Mouse (Mus musculus): ENCODE measurements around the gene Myl4. TPM values are rescaled to one million over a fixed set of nuclear protein-coding genes. Genes with fewer than 3 reads are reported as not detected.

Myl4 gene
- total RNA-seq, 2 experiments from 2014 or later = 0.68 to 5.9 TPM

GRCm38 (mm10) chr11:104625453-104626402, 75.3 kb downstream of the Myl4 start:
- ATAC-seq (replicated peaks; ENCODE audit: low FRiP score, poor library complexity, severe bottlenecking) = no peak

DNA sequence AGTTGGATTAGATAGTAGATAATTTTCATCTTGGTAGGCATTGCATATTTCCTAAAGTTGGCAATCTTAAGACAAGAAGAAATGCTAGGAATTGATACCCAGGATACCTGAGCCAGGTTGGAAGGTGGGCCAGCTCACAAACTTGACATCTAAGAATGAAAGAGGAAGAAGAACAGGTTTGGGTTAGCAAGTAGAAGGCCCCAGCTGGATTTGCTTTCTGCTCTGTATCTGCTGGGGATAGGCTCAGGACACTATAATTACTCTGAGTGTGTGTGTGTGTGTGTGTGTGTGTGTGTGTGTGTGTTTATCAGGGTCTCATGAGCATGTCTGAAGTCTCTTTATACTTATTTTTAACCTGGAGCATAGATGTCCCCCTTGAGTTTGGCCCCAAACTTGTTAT, 76.2 kb downstream of the Myl4 start:
- ATAC-seq (replicated peaks; ENCODE audit: low FRiP score, poor library complexity, severe bottlenecking) = no peak

DNA sequence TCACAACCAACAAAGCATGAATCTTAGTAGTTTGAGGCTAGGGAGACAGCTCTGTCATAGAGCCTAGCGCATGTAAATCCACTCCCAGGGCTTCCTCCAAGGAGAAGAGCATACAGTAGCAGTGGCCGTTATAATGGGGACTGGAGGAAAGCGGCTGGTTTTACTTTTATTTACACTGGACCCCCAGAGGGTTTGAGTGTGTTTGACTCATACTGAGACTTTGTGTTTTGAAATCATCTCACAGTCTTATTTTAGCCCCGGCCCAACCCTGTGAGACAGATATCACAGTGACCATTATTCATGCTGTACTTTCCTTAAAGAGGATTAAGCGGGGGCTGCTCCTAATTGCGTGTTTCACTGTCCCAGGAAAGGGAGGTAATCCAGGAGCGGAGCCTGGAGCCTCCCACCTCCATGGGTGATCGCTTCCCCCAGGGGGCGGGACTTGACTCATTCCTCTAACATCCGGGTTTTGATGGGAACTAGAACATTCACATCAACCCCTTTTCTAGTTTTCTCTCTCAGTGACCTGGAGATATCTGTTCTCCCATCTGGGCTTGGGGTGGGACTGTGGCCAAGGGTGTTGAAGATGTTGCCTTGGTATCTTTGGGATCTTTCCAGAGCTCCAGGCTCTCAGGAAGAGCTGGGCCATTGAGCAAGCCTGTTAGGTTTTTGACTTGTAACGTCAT, 77.3 kb downstream of the Myl4 start:
- ATAC-seq (replicated peaks; ENCODE audit: low FRiP score, poor library complexity, severe bottlenecking) = no peak

GRCm38 (mm10) chr11:104628566-104628965, 78.1 kb downstream of the Myl4 start:
- no peak for ATAC-seq (replicated peaks; ENCODE audit: low FRiP score, poor library complexity, severe bottlenecking)

GRCm38 (mm10) chr11:104630185-104630835, 79.8 kb downstream of the Myl4 start:
- no peak for ATAC-seq (replicated peaks; ENCODE audit: low FRiP score, poor library complexity, severe bottlenecking)

DNA sequence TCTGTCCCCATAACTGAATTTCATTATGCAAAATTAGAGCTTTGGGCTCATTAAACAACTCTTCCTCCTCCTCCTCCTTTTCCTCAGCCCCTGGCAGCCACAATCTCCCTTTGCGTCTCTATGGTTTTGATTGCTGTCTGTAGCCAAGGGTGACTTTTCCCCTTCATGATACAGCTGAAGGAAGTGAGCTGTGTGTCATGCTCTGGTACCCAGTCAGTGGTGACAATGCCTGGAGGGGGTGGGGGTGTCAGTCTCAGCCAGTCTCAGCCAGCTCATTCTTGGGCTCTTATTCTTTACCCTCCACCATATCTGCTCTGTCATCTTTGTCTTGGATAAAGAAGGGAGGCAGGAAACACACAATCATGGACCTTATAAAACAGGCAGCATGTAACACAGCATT, 80.8 kb downstream of the Myl4 start:
- no peak for ATAC-seq (replicated peaks; ENCODE audit: low FRiP score, poor library complexity, severe bottlenecking)

DNA sequence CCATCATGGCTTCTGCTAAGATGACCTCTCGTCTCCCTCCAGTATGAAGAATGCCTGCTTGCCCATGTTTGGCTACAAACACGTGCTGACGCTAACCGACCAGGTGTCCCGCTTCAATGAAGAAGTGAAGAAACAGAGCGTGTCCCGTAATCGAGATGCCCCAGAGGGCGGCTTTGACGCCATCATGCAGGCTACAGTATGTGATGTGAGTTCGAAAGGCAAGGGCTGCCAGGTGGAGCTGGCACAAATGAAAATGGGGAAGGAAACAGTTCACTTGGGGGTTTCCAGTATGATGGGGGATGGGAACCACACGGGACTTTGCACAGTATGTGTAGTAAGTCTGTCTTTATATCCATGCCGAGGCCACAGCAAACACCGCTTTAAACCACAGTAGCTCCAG, 86.5 kb downstream of the Myl4 start:
- no peak for ATAC-seq (replicated peaks; ENCODE audit: low FRiP score, poor library complexity, severe bottlenecking)

DNA sequence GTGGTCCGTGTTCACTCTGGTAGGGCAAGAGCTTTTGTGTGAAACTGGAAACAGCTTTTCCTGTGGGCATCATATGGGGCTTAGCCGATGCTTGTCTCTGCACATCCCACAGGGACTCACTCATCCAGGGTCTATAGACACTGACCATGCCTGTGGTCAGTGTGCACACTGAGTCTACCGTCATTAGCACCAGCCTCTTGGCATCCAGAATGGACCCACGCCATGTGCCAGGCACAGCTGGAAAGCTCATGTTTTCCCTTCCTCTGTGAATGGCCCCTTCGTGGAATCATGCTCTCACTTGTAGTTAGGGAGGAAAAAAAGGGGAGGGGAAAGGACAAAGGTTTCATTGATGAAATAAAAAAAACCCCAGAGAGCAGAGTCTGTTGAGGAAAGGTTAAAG, 87.5 kb downstream of the Myl4 start:
- no peak for ATAC-seq (replicated peaks; ENCODE audit: low FRiP score, poor library complexity, severe bottlenecking)

DNA sequence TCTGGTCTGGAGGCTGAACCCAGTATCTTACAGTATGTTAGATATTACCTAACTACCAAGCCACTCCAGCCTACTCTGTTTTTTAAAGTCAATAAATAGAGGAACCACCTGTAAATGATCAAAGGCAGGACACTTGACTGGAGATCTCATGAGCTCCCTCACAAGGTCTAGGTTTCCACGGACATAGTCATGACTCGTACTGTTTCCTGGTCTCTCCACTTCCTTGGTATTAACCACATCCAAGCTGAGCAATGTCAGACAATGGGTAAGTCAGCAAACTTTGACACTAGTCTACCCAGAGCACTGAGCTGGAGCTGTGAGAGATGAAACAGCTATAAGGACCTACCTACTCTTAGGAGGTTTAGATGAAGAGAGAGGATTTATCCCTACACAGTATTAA, 88.4 kb downstream of the Myl4 start:
- no peak for ATAC-seq (replicated peaks; ENCODE audit: low FRiP score, poor library complexity, severe bottlenecking)

GRCm38 (mm10) chr11:104639634-104640033, 89.2 kb downstream of the Myl4 start:
- ATAC-seq (replicated peaks; ENCODE audit: low FRiP score, poor library complexity, severe bottlenecking) = no peak

DNA sequence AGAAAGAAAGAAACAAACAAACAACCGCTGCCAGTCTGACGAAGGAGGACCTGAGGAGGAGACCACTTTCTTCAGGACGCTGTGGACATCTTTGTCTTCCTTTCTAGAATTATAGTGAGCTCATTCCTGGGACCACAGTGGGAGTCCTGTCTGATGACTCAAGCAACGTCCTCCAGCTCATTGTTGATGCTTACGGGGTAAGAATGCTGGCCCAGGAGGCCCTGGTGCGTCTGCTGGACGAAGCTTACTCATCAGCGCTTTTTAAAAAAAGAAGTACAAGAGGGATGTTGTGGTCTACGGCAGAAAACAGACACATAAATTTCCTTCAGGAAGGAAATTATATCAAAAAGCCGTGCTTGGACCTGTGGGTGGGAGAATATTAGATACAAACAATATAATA, 90.4 kb downstream of the Myl4 start:
- no peak for ATAC-seq (replicated peaks; ENCODE audit: low FRiP score, poor library complexity, severe bottlenecking)

DNA sequence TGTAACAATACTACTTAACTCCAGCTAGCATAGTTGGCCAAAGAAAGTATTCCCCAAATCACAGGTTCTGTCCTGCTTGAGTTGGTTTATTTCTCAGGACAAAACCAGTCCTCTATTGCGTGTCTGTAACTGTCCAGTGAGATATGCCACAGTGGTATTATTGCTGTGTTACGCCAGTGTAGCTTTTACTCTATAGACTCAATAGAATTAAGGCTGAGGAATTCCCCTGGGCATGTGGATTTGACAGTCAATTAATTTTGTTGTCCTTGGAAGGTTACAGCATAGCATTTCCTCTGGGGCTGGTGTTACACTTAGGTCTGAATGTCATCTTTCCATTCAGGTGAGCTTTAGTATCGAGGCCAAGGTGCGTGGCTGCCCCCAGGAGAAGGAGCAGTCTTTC, 92.8 kb downstream of the Myl4 start:
- no peak for ATAC-seq (replicated peaks; ENCODE audit: low FRiP score, poor library complexity, severe bottlenecking)

Other genes starting within 250 kb of the Myl4 start
- gene Kansl1, start 81.8 kb upstream of the Myl4 start, total RNA-seq (2015; ENCODE audit: low replicate concordance) = 29.8 and 31.7 TPM in 2 replicates
- 19.8 and 23.9 TPM in 2 replicates for gene Kansl1, start 81.8 kb upstream of the Myl4 start, total RNA-seq (2017; ENCODE audit: low replicate concordance)
- 76.0 and 78.4 TPM in 2 replicates for gene Cdc27, start within 50 bp of the Myl4 start, total RNA-seq (2015; ENCODE audit: low replicate concordance)
- 78.0 and 116 TPM in 2 replicates for gene Cdc27, start within 50 bp of the Myl4 start, total RNA-seq (2017; ENCODE audit: low replicate concordance)
- gene Itgb3, start 57.3 kb downstream of the Myl4 start, total RNA-seq (2015; ENCODE audit: low replicate concordance) = 2.1 TPM in 1 of 2 replicates, not detected in the other
- gene Itgb3, start 57.3 kb downstream of the Myl4 start, total RNA-seq (2017; ENCODE audit: low replicate concordance) = 2.4 and 3.6 TPM in 2 replicates
- not detected in 2 replicates for gene Gm11639, start 135.0 kb downstream of the Myl4 start, total RNA-seq (2015; ENCODE audit: low replicate concordance)
- not detected in 2 replicates for gene Gm11639, start 135.0 kb downstream of the Myl4 start, total RNA-seq (2017; ENCODE audit: low replicate concordance)

Measured in erythroid progenitor cell, adult 5-6 weeks (primary cell).